ENCODE assay signal across 13 mouse cellular contexts in genomic region chr7:113621898-113622510, GRCm38 (mm10).
DNase-seq lines count a peak whose midpoint lies in the region; ATAC-seq and TF ChIP-seq lines count a peak whose summit lies in the region.
"Had no signal": no experiment of that assay in that cellular context is flagged by ENCODE, and none has a peak within 500 bp of the region (broad histone marks: within the 10 kb centered on the region; RNA-seq: fewer than 3 reads in every experiment).

No protein-coding gene starts in this region.

- no peaks in the 10 kb centered on the region for H3K9me3 ChIP-seq in lung, embryonic 16.5 days (ENCODE audit: control insufficient read depth, low read length)
- H3K9me3 ChIP-seq in hindbrain, embryonic 10.5 days: no peaks in the 10 kb centered on the region

- H3K27me3 ChIP-seq in lung, embryonic 16.5 days (ENCODE audit: control insufficient read depth, insufficient read depth, low read depth, low read length): no peaks in the 10 kb centered on the region
- H3K27me3 ChIP-seq in hindbrain, embryonic 10.5 days (ENCODE audit: insufficient read depth, poor library complexity, severe bottlenecking): no peaks in the 10 kb centered on the region

- H3K36me3 ChIP-seq in lung, embryonic 16.5 days (ENCODE audit: control insufficient read depth, insufficient read depth, low read length): no peaks in the 10 kb centered on the region
- H3K36me3 ChIP-seq in hindbrain, embryonic 10.5 days: no peaks in the 10 kb centered on the region

- H3K4me2 ChIP-seq in lung, embryonic 16.5 days (ENCODE audit: low read depth, low read length): 0 out of 2 replicates have a peak overlapping the region, but pooled peaks have one; percentile 9

- 48% methylated on average over 13 of the region's 13 CpGs for WGBS in lung, embryonic 16.5 days
- WGBS in lung, adult 2 months: 36% methylated on average over 13 of the region's 13 CpGs
- WGBS in hindbrain, embryonic 10.5 days: 61% methylated on average over 13 of the region's 13 CpGs

- no peak overlapping the region for H3K27ac ChIP-seq in lung, embryonic 16.5 days (ENCODE audit: low read length)
- peak overlapping the region; percentile 13; the same call in 1 of the 2 replicates for H3K27ac ChIP-seq in hindbrain, embryonic 10.5 days

- no peak for ATAC-seq in lung, embryonic 16.5 days (ENCODE audit: low read depth)

- H3K9ac ChIP-seq in lung, embryonic 16.5 days (ENCODE audit: low read length): no peak overlapping the region

- H3K4me3 ChIP-seq in lung, embryonic 16.5 days (ENCODE audit: low read length): no peak overlapping the region
- H3K4me3 ChIP-seq in lung, adult 2 months (replicated peaks; ENCODE audit: extremely low read depth, low read depth, low read length): no peak overlapping the region
- peak overlapping the region; percentile 2; the same call in 1 of the 2 replicates for H3K4me3 ChIP-seq in hindbrain, embryonic 10.5 days

- H3K4me1 ChIP-seq in lung, embryonic 16.5 days (replicated peaks; ENCODE audit: control insufficient read depth, insufficient read depth, low read length): no peaks in the 10 kb centered on the region
- no peaks in the 10 kb centered on the region for H3K4me1 ChIP-seq in lung, adult 2 months (ENCODE audit: control insufficient read depth, insufficient read depth, low read length)
- peaks cover 19% of the 10 kb centered on the region; the same call in 1 of the 2 replicates for H3K4me1 ChIP-seq in hindbrain, embryonic 10.5 days (replicated peaks)

- intact Hi-C loops in gastrocnemius, postnatal 14 days (cut with DNase I; ENCODE audit: low total_unique reads): no loop called here

- no peak for TF ChIP-seq POLR2A in lung, adult 2 months (IDR thresholded peaks at IDR 0.05; ENCODE audit: borderline replicate concordance, extremely low read depth, low read depth, low read length)

- TF ChIP-seq CTCF in lung, adult 2 months (IDR thresholded peaks at IDR 0.05; ENCODE audit: insufficient read depth, low read length): no peak

- peak; percentile 24 for DNase-seq in embryo, embryonic 10 days (ENCODE audit: low spot score)
- no peak for DNase-seq in embryo, embryonic 9.5 days (ENCODE audit: extremely low spot score)
- no peak for DNase-seq in lung, adult 2 months
- DNase-seq in hindbrain, embryonic 10.5 days (ENCODE audit: low spot score): peak; percentile 31
- peak; percentile 26 for DNase-seq in neural tube, embryonic 10.5 days (ENCODE audit: extremely low spot score, low spot score)
- DNase-seq in layer of hippocampus, adult 11-12 months (ENCODE audit: low spot score): no peak
- no peak for DNase-seq in gastrocnemius, postnatal 14 days
- DNase-seq: adrenal gland, postnatal 25 days; kidney, adult 8-10 months; liver; lung, postnatal 36 days; right cerebral cortex, postnatal 25 days had no signal

Comparison
In these comparisons a context has a peak if more than half of its experiments do, and no peak if none do; other contexts are left out.
1. DNase-seq: peak in embryo, embryonic 10 days (single experiment), hindbrain, embryonic 10.5 days (single experiment) and neural tube, embryonic 10.5 days (single experiment); none in embryo, embryonic 9.5 days (single experiment), lung, adult 2 months (single experiment), layer of hippocampus, adult 11-12 months (single experiment) and gastrocnemius, postnatal 14 days (single experiment).